Mouse (Mus musculus): ENCODE data around the gene Zfp955a. TPM values are rescaled to one million over a fixed set of nuclear protein-coding genes. Genes with fewer than 3 reads are reported as not detected.
A peak's percentile ranks its signal among the peaks of the same experiment; 100 is the strongest.
"Not testable (repeated sequence)": the region's sequence is repeated elsewhere in the genome, so short reads cannot be mapped to it uniquely, and the experiment has no call there.

The Zfp955a gene
- polyA plus RNA-seq (2014; fragmentation: Nextera tagmentation; extraction: Ambion mirVana) = 28.5 and 30.0 TPM in 2 replicates

DNA sequence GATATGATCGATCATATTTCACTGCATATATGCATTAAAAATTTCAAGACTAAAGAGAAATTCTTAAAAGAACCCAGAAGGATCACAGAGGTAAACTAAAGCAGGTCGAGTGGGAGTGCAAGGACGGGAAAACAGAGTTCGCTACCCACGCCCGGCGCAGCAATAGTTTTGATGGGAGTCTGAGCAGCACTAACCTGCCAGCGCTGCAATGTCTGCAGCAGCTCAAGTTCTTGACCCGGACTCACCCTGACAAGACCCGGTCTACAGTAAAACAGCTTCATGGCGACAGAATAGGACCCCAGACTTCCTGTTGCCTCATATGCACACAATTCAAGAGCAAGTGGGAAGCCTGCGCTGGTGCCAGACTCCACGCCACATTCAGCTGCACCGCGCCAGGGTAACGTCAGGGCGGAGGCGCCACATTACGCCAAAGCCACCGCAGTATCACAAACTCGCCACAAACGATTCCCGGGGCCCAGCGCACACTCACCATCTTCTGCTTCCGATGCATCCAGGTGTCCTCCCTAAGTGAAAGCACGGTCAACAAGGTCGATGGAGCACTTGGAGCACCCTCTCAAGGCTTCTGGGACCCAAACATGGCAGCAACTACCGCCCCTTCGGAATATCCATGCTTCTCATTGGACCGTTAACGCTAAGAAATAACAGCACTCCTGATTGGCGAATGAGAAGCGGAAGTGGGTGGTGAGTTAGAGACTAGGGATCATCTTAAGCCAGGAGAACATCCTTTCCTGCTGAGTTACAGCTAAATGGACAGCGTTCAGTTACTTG is at the start of gene Zfp955a:
Gene Zfp955a, minus strand, starts transcription at position 616 of the 789 bp plus-strand sequence.
- peak; percentile 100 for ATAC-seq (ENCODE audit: low FRiP score)
- 31% methylated on average over 1 of the region's 34 CpGs for WGBS
- H3K9me3 ChIP-seq (ENCODE audit: control insufficient read depth, low read length); H3K36me3 ChIP-seq (replicated peaks; ENCODE audit: control insufficient read depth, insufficient read depth); H3K27me3 ChIP-seq (ENCODE audit: control insufficient read depth, insufficient read depth, low read length); DNase-seq (ENCODE audit: low spot score); H3K27ac ChIP-seq; H3K4me3 ChIP-seq (replicated peaks; ENCODE audit: low read length); H3K4me1 ChIP-seq (replicated peaks; ENCODE audit: control insufficient read depth, insufficient read depth, low read length); H3K9ac ChIP-seq: not testable (repeated sequence)
- peak within 1 kb of the TSS; percentile 24 for H3K4me2 ChIP-seq (replicated peaks)

GRCm38 (mm10) chr17:33289876-33290149 is 34.9 kb upstream of the Zfp955a start:
- H3K27ac ChIP-seq; ATAC-seq (ENCODE audit: low FRiP score); H3K9ac ChIP-seq; H3K27me3 ChIP-seq (ENCODE audit: control insufficient read depth, insufficient read depth, low read length); H3K4me3 ChIP-seq (replicated peaks; ENCODE audit: low read length); H3K4me1 ChIP-seq (replicated peaks; ENCODE audit: control insufficient read depth, insufficient read depth, low read length); DNase-seq (ENCODE audit: low spot score); H3K36me3 ChIP-seq (replicated peaks; ENCODE audit: control insufficient read depth, insufficient read depth); H3K9me3 ChIP-seq (ENCODE audit: control insufficient read depth, low read length): not testable (repeated sequence)
- H3K4me2 ChIP-seq (replicated peaks) = peak overlapping the region; percentile 31
- WGBS = no CpG with 5 or more reads among the region's 9 CpGs

DNA sequence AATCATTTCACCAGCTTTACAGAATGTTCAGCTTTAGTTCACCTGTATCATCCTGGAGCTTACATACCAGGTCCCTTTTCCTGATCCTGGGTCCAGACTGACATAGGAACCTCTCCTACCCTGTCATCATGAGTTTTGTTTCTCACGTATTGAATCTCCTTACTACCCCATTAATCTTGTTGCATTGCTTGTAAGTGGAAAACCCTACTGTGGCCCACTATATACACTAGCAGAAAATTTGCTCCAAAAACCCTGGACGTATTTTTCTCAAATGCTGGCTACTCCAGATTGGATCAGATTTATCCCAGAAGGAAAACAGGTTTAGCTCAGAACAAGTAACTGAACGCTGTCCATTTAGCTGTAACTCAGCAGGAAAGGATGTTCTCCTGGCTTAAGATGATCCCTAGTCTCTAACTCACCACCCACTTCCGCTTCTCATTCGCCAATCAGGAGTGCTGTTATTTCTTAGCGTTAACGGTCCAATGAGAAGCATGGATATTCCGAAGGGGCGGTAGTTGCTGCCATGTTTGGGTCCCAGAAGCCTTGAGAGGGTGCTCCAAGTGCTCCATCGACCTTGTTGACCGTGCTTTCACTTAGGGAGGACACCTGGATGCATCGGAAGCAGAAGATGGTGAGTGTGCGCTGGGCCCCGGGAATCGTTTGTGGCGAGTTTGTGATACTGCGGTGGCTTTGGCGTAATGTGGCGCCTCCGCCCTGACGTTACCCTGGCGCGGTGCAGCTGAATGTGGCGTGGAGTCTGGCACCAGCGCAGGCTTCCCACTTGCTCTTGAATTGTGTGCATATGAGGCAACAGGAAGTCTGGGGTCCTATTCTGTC is 34.3 kb upstream of the Zfp955a start, which contains the start of gene Zfp955b:
Gene Zfp955b, plus strand, starts transcription at position 506 of the 837 bp plus-strand sequence.
- not testable (repeated sequence) for H3K4me1 ChIP-seq (replicated peaks; ENCODE audit: control insufficient read depth, insufficient read depth, low read length); H3K4me3 ChIP-seq (replicated peaks; ENCODE audit: low read length); H3K9ac ChIP-seq; DNase-seq (ENCODE audit: low spot score); H3K36me3 ChIP-seq (replicated peaks; ENCODE audit: control insufficient read depth, insufficient read depth); H3K27ac ChIP-seq; H3K27me3 ChIP-seq (ENCODE audit: control insufficient read depth, insufficient read depth, low read length); H3K9me3 ChIP-seq (ENCODE audit: control insufficient read depth, low read length)
- ATAC-seq (ENCODE audit: low FRiP score) = peak; percentile 100
- WGBS = no CpG with 5 or more reads among the region's 25 CpGs
- peak within 1 kb of the TSS; percentile 31 for H3K4me2 ChIP-seq (replicated peaks)

- no peak overlapping the region for H3K4me3 ChIP-seq (replicated peaks; ENCODE audit: low read length)
- H3K9ac ChIP-seq = no peak overlapping the region
- no peaks in the 10 kb centered on the region for H3K36me3 ChIP-seq (replicated peaks; ENCODE audit: control insufficient read depth, insufficient read depth)
- no peak overlapping the region for H3K4me2 ChIP-seq (replicated peaks)
- DNase-seq (ENCODE audit: low spot score) (no peak), ATAC-seq (ENCODE audit: low FRiP score) (no peak)
- H3K27me3 ChIP-seq (ENCODE audit: control insufficient read depth, insufficient read depth, low read length) = no peaks in the 10 kb centered on the region
- no peak overlapping the region for H3K27ac ChIP-seq
- H3K9me3 ChIP-seq (ENCODE audit: control insufficient read depth, low read length) = no peaks in the 10 kb centered on the region
- no peaks in the 10 kb centered on the region for H3K4me1 ChIP-seq (replicated peaks; ENCODE audit: control insufficient read depth, insufficient read depth, low read length)
- 94% methylated on average over 9 of the region's 9 CpGs for WGBS
Measured at GRCm38 (mm10) chr17:33268907-33269306, 14.0 kb upstream of the Zfp955a start.

DNA sequence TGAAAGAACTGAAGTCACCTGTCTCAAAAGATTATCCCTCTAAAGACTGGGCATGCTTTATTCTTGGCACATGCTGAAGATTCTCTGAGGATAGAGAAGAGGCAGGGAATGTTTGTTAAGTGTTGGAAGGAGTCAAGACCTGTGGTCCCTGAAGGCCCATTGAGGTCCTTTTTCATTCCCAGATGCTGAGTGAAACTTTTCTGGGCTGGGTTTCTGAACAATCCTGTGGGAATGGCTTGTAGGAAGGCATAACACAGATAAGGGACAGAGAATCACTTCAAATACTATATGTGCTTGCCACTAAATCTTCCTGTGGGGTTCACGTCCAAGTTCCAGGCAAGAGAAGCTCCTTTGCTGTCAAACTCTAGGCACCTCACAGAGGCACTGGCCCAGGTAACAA is 9.4 kb upstream of the Zfp955a start, which contains the start of gene Olfr63:
Gene Olfr63, plus strand, starts transcription at position 301 of the 400 bp plus-strand sequence.
- Histone ChIP-seq H3K27ac (no peak within 1 kb of the TSS), H3K27me3 (ENCODE audit: control insufficient read depth, insufficient read depth, low read length) (no peaks in the 10 kb centered on the region), H3K4me2 (replicated peaks) (no peak within 1 kb of the TSS), H3K36me3 (replicated peaks; ENCODE audit: control insufficient read depth, insufficient read depth) (no peaks in the 10 kb centered on the region), H3K9ac (no peak within 1 kb of the TSS), H3K4me1 (replicated peaks; ENCODE audit: control insufficient read depth, insufficient read depth, low read length) (no peaks in the 10 kb centered on the region), H3K4me3 (replicated peaks; ENCODE audit: low read length) (no peak within 1 kb of the TSS), H3K9me3 (ENCODE audit: control insufficient read depth, low read length) (no peaks in the 10 kb centered on the region)
- DNase-seq (ENCODE audit: low spot score) (no peak), ATAC-seq (ENCODE audit: low FRiP score) (no peak)
- WGBS = 60% methylated on average over 1 of the region's 1 CpGs

GRCm38 (mm10) chr17:33255319-33255657 is 343 bp upstream of the Zfp955a start:
- H3K4me2 ChIP-seq (replicated peaks); H3K36me3 ChIP-seq (replicated peaks; ENCODE audit: control insufficient read depth, insufficient read depth); H3K27ac ChIP-seq; H3K4me3 ChIP-seq (replicated peaks; ENCODE audit: low read length); DNase-seq (ENCODE audit: low spot score); H3K27me3 ChIP-seq (ENCODE audit: control insufficient read depth, insufficient read depth, low read length); H3K4me1 ChIP-seq (replicated peaks; ENCODE audit: control insufficient read depth, insufficient read depth, low read length); H3K9ac ChIP-seq; ATAC-seq (ENCODE audit: low FRiP score); H3K9me3 ChIP-seq (ENCODE audit: control insufficient read depth, low read length): not testable (repeated sequence)
- WGBS = no CpG with 5 or more reads among the region's 2 CpGs

GRCm38 (mm10) chr17:33236646-33237045 is 18.3 kb downstream of the Zfp955a start:
- H3K4me3 ChIP-seq (replicated peaks; ENCODE audit: low read length); H3K4me1 ChIP-seq (replicated peaks; ENCODE audit: control insufficient read depth, insufficient read depth, low read length); H3K9ac ChIP-seq; H3K27me3 ChIP-seq (ENCODE audit: control insufficient read depth, insufficient read depth, low read length); H3K27ac ChIP-seq; ATAC-seq (ENCODE audit: low FRiP score); H3K4me2 ChIP-seq (replicated peaks); DNase-seq (ENCODE audit: low spot score): not testable (repeated sequence)
- Histone ChIP-seq H3K9me3 (ENCODE audit: control insufficient read depth, low read length) (peaks cover 15% of the 10 kb centered on the region), H3K36me3 (replicated peaks; ENCODE audit: control insufficient read depth, insufficient read depth) (peaks cover 15% of the 10 kb centered on the region)
- WGBS = 91% methylated on average over 1 of the region's 1 CpGs

GRCm38 (mm10) chr17:33221590-33221989 is 33.4 kb downstream of the Zfp955a start, which contains the start of gene Olfr1564:
Olfr1564 (minus strand) TSS chr17:33221690.
- DNase-seq (ENCODE audit: low spot score) (no peak), ATAC-seq (ENCODE audit: low FRiP score) (no peak)
- no peaks in the 10 kb centered on the region for H3K4me1 ChIP-seq (replicated peaks; ENCODE audit: control insufficient read depth, insufficient read depth, low read length)
- no peak within 1 kb of the TSS for H3K9ac ChIP-seq
- no peak within 1 kb of the TSS for H3K4me2 ChIP-seq (replicated peaks)
- H3K9me3 ChIP-seq (ENCODE audit: control insufficient read depth, low read length) = peaks cover 22% of the 10 kb centered on the region
- H3K27me3 ChIP-seq (ENCODE audit: control insufficient read depth, insufficient read depth, low read length) = no peaks in the 10 kb centered on the region
- H3K27ac ChIP-seq = no peak within 1 kb of the TSS
- H3K36me3 ChIP-seq (replicated peaks; ENCODE audit: control insufficient read depth, insufficient read depth) = no peaks in the 10 kb centered on the region
- no peak within 1 kb of the TSS for H3K4me3 ChIP-seq (replicated peaks; ENCODE audit: low read length)
- WGBS = 84% methylated on average over 2 of the region's 2 CpGs

DNA sequence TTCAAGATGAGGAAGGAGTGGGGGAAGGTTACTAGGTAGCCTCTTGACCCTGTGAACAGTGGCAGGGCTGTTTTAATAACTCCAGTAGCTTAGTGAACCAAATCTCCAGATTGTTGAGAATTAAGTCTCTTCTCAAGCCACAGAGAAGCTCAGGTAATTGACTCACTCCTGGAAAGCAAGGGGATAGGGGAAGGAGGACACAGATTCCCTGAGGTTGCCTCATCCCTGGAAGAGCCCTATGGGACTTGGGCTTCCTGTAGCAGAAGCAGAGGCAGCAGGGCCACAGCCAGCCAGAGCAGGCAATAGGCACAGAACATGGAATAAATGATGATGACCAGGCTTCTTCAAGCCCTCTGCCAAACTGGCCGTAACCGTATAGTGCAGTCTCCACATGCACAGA is 63.9 kb downstream of the Zfp955a start, which contains the start of gene Olfr239:
Gene Olfr239, plus strand, starts transcription at position 301 of the 400 bp plus-strand sequence.
- H3K4me3 ChIP-seq (replicated peaks; ENCODE audit: low read length); H3K27me3 ChIP-seq (ENCODE audit: control insufficient read depth, insufficient read depth, low read length); H3K9me3 ChIP-seq (ENCODE audit: control insufficient read depth, low read length); DNase-seq (ENCODE audit: low spot score); H3K36me3 ChIP-seq (replicated peaks; ENCODE audit: control insufficient read depth, insufficient read depth); H3K27ac ChIP-seq; H3K9ac ChIP-seq; H3K4me1 ChIP-seq (replicated peaks; ENCODE audit: control insufficient read depth, insufficient read depth, low read length); ATAC-seq (ENCODE audit: low FRiP score); H3K4me2 ChIP-seq (replicated peaks): not testable (repeated sequence)
- no CpG with 5 or more reads among the region's 2 CpGs for WGBS

Data from hindbrain, embryonic 14.5 days (tissue).